7 mouse cellular contexts compared by ENCODE assay signal in genomic region chr7:131542872-131543622, GRCm38 (mm10). TPM values are rescaled to one million over a fixed set of nuclear protein-coding genes. Genes with fewer than 3 reads are reported as not detected.
DNase-seq lines count a peak whose midpoint lies in the region; ATAC-seq lines count a peak whose summit lies in the region.

No protein-coding gene starts in this region.

- H3K27me3 ChIP-seq in heart, embryonic 14.5 days (ENCODE audit: control insufficient read depth, insufficient read depth, low read length): peaks cover 99% of the 10 kb centered on the region
- H3K27me3 ChIP-seq in liver, embryonic 15.5 days: peaks cover 100% of the 10 kb centered on the region

- H3K4me2 ChIP-seq in heart, embryonic 14.5 days (ENCODE audit: low read length): peak overlapping the region; percentile 69
- H3K4me2 ChIP-seq in liver, embryonic 15.5 days: peak overlapping the region; percentile 55

- no peaks in the 10 kb centered on the region for H3K9me3 ChIP-seq in heart, embryonic 14.5 days (ENCODE audit: control insufficient read depth, low read length)
- no peaks in the 10 kb centered on the region for H3K9me3 ChIP-seq in liver, embryonic 15.5 days (replicated peaks)

- peak overlapping the region; percentile 25 to 39; a peak in 3 of 4 replicates for H3K4me3 ChIP-seq in heart, embryonic 14.5 days (ENCODE audit: control insufficient read depth in 1 of 2, insufficient read depth in 1 of 2, low read depth in 1 of 2, low read length in 2 of 2)
- H3K4me3 ChIP-seq in liver, embryonic 15.5 days (replicated peaks): peak overlapping the region; percentile 28

- DNase-seq in thymus, postnatal 36 days: peak; percentile 11 to 21
- no peak for DNase-seq in thymus, postnatal 0 days (ENCODE audit: low spot score)
- DNase-seq in thymus, postnatal 14 days: no peak
- no peak for DNase-seq in urinary bladder, postnatal 4 days (ENCODE audit: low spot score in 2 of 2)
- DNase-seq in natural killer cell, adult 2 months (ENCODE audit: low spot score in 2 of 2): no peak

- ATAC-seq in heart, embryonic 14.5 days (ENCODE audit: insufficient number of reproducible peaks, insufficient read depth, low FRiP score, low read depth): no peak
- no peak for ATAC-seq in liver, embryonic 15.5 days (ENCODE audit: insufficient read depth)

- H3K27ac ChIP-seq in heart, embryonic 14.5 days (replicated peaks in 1 of 2; ENCODE audit: control insufficient read depth in 1 of 2, insufficient read depth in 1 of 2, low read depth in 2 of 2, low read length in 2 of 2): no peak overlapping the region
- no peak overlapping the region for H3K27ac ChIP-seq in liver, embryonic 15.5 days (replicated peaks)

- H3K36me3 ChIP-seq in heart, embryonic 14.5 days (ENCODE audit: control insufficient read depth, insufficient read depth, low read length): no peaks in the 10 kb centered on the region
- H3K36me3 ChIP-seq in liver, embryonic 15.5 days (replicated peaks): no peaks in the 10 kb centered on the region

- no peak overlapping the region for H3K9ac ChIP-seq in heart, embryonic 14.5 days (ENCODE audit: low read length)
- H3K9ac ChIP-seq in liver, embryonic 15.5 days: no peak overlapping the region

- peaks cover 6 to 25% of the 10 kb centered on the region in 2 experiments; a peak in 3 of 4 replicates for H3K4me1 ChIP-seq in heart, embryonic 14.5 days (ENCODE audit: control insufficient read depth in 2 of 2, insufficient read depth in 2 of 2, low read length in 2 of 2)
- peaks cover 26% of the 10 kb centered on the region for H3K4me1 ChIP-seq in liver, embryonic 15.5 days (replicated peaks)

- 1% methylated on average over 44 of the region's 71 CpGs for WGBS in heart, embryonic 14.5 days
- WGBS in liver, embryonic 15.5 days (ENCODE audit: insufficient replicate concordance): 1% methylated on average over 71 of the region's 71 CpGs

RNA-seq across cellular contexts. Expression of gene Hmx3, which starts 0.4 kb away (rescaled TPM):
- not detected in 2 replicates for polyA plus RNA-seq in thymus, postnatal 0 days (2015; fragmentation: Nextera tagmentation; extraction: Ambion mirVana)
- 0.14 TPM in 1 of 2 replicates, not detected in the other for polyA plus RNA-seq in heart, embryonic 14.5 days (2014; fragmentation: Nextera tagmentation; extraction: Ambion mirVana)
- not detected in 2 replicates for polyA plus RNA-seq in liver, embryonic 15.5 days (2015; fragmentation: Nextera tagmentation; extraction: Ambion mirVana)

RNA-seq across cellular contexts. Expression of gene Hmx2, which starts 5.5 kb away (rescaled TPM):
- polyA plus RNA-seq in thymus, postnatal 0 days (2015; fragmentation: Nextera tagmentation; extraction: Ambion mirVana): 0.08 TPM in 1 of 2 replicates, not detected in the other
- 0.07 TPM in 1 of 2 replicates, not detected in the other for polyA plus RNA-seq in heart, embryonic 14.5 days (2014; fragmentation: Nextera tagmentation; extraction: Ambion mirVana)
- not detected in 2 replicates for polyA plus RNA-seq in liver, embryonic 15.5 days (2015; fragmentation: Nextera tagmentation; extraction: Ambion mirVana)

RNA-seq across cellular contexts. Expression of gene Bub3, which starts 17.0 kb away (rescaled TPM):
- polyA plus RNA-seq in thymus, postnatal 0 days (2015; fragmentation: Nextera tagmentation; extraction: Ambion mirVana): 273 and 284 TPM in 2 replicates
- polyA plus RNA-seq in heart, embryonic 14.5 days (2014; fragmentation: Nextera tagmentation; extraction: Ambion mirVana): 118 and 121 TPM in 2 replicates
- 107 and 113 TPM in 2 replicates for polyA plus RNA-seq in liver, embryonic 15.5 days (2015; fragmentation: Nextera tagmentation; extraction: Ambion mirVana)

Comparison
In these comparisons a context has a peak if more than half of its experiments do, and no peak if none do; other contexts are left out.
1. DNase-seq: peak in thymus, postnatal 36 days (2 of 2); none in thymus, postnatal 0 days (single experiment), thymus, postnatal 14 days (single experiment), urinary bladder, postnatal 4 days (0 of 2) and natural killer cell, adult 2 months (0 of 2).